Mouse (Mus musculus) stomach, postnatal 0 days (tissue): ENCODE measurements around the gene Map3k3.

Experiments
- CTCF ChIP-seq: IDR thresholded peaks from 2 replicates; pipeline ENCODE4 v1.5.1; 2016; ENCODE audit warnings: antibody characterized with exemption, low read depth, mild to moderate bottlenecking, moderate library complexity
- EP300 ChIP-seq: optimal IDR thresholded peaks from 2 replicates; pipeline ENCODE3; 2016; ENCODE audit warnings: antibody characterized with exemption

DNA sequence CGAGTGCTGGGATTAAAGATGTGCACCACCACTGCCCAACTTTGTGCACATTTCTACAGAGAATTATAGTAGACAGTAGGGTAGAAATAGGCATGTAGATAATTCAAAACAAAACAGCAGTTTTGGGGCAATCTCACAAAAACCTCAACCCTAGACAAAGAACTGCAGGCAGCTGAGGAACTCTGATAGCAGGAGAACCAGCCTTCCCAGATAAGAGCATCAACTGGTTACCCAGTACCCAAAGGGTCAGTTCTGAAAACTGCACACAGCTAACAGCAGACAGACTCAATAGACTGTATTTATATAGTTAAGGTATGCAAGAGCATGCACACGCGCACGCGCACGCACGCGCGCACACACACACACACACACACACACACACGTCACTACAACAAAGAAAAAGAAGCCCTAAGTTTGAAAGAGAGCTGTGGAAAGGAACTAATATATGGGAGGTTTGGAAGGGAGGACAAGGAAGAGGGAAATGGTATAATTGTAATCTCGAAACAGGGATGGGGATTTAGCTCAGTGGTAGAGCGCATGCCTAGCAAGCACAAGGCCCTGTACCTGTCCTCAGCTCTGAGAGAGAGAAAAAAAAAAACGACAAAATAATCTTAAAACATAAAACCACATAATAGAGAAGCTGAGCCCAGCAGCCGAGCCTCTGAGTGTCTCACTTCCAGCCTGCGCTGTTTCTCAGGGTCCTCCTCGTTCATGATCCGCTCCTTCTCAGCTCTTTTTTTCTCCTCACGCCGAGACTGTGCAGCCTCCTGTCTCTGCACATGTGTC, 117.1 kb downstream of the Map3k3 start:
- TF ChIP-seq CTCF (no peak), EP300 (no peak)
